Mouse (Mus musculus) spleen, adult 2 months (tissue): ENCODE measurements around the gene Isg15.

Source experiments
- CTCF ChIP-seq: fragments of 200-500 bp; IDR thresholded peaks from 2 replicates; pipeline ENCODE4 v1.5.1; 2011; ENCODE audit warnings: mild to moderate bottlenecking, inconsistent platforms; ENCODE audit not compliant: insufficient read depth, insufficient read length, insufficient replicate concordance; ENCODE audit errors: extremely low read depth
- POLR2A ChIP-seq: fragments of 200-500 bp; IDR thresholded peaks from 2 replicates; pipeline ENCODE4 v1.6.1; 2011; ENCODE audit warnings: low read depth, low read length, inconsistent platforms

GRCm38 (mm10) chr4:156193906-156194305 is 6.7 kb downstream of the Isg15 start:
- no peak for TF ChIP-seq POLR2A
- TF ChIP-seq CTCF = no peak
